Mouse (Mus musculus) ovary, adult 2 months (tissue): ENCODE measurements around the gene Rgs8. TPM values are rescaled to one million over a fixed set of nuclear protein-coding genes. Genes with fewer than 3 reads are reported as not detected.

Experiments
- polyA plus RNA-seq: library from polyadenylated mRNA; depleted of rRNA; stranded (reverse); fragments of >200 nt; gene quantifications from 2 replicates; pipeline ENCODE4 v1.2.3, GENCODE M21; 2012; rRNA removed

Rgs8 gene
- polyA plus RNA-seq: 0.01 and 0.02 TPM in 2 replicates

DNA sequence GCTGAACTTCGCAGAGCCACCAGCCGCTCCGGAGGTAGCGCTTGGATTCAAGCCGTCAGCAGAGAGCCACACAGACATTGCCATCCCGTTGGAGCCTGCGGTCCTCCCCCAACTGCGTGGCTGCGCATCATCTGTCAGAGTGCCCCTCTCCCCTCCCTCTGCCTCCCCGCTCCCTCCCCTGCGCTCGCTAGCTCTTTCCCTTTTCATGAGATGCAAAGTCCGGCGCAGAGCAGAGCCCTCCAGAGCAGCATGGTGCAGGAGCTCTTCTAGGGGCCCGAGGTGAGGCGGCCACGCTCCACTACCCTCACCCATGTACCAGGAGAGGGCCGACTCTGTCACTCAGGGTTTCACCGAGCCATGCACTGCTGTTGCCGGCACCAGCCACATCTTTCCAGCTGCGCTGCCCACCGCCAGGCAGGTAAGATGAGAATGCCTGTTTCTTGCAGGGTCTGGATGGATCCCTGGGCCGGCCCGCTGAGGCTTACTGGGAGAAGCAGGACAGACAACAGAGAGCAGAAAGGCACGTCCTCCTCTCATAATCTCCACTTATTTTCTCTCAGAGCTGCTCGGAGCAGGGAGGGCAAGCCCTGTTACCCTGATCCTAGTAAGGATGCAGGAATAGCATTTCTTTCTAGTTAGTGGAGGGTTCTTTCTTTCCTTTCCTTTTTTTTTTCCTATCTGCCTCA lies at the start of gene Rgs8:
Gene Rgs8, plus strand, starts transcription at position 88 of the 686 bp plus-strand sequence.

DNA sequence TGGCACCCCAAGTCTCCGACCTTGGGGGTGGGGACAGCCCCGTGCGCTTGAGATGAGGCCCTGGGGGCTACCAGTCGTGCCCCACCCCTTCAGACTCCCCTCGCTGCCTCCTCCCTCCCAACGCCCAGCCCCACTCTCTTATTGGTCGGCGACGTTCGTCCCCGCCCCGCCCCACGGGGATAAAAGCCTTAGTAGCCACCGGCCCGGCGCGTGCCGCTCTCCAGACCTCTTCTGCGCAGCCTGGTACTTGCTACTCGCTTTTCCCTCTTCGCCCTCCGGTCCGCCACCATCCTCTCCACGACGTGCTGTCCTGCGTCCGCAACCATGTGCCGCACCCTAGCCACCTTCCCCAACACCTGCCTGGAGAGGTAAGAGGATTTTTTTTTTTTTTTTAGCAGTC lies 87.3 kb downstream of the Rgs8 start, which contains the start of gene Rgs16:
Gene Rgs16, plus strand, starts transcription at position 205 of the 400 bp plus-strand sequence.

DNA sequence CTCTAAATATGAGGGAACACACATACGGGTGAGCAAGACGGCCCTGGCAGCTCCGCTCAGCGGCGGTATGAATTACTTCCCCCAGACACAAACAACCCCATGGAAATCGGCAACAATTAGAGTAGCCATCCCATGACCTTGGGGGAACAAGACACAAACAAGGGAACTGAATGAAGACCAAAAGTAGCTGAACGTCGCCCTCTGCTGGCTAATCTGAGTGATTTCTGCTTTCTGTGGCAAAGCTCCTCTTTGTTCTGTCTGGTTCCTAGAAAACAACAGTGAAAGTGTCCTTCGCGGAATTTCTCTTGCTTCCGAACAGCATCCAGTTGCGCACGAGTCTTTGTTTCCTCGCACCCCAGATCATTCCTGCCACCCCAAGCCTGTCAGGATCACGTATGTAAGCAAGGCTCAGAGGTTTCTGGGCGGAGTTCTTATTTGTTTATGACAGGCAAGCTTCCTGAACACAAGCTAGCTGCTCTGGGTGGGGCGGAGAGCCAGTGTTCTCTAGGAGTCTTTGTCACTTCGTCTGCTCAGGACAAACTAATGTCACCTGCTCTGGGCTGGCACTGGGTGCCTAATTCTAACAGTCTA lies 96.5 kb downstream of the Rgs8 start, which contains the start of gene Rnasel:
Gene Rnasel, plus strand, starts transcription at position 216 of the 591 bp plus-strand sequence.

Other genes with a start within 250 kb of the Rgs8 start
- gene Shcbp1l, start 227.9 kb upstream of the Rgs8 start, polyA plus RNA-seq: 0.12 and 0.17 TPM in 2 replicates
- 4.8 and 6.9 TPM in 2 replicates for gene Dhx9, start 165.4 kb upstream of the Rgs8 start, polyA plus RNA-seq
- gene Npl, start 103.0 kb upstream of the Rgs8 start, polyA plus RNA-seq: 2.6 and 3.0 TPM in 2 replicates
- 2.5 and 3.3 TPM in 2 replicates for gene Rgs16, start 87.3 kb downstream of the Rgs8 start, polyA plus RNA-seq
- gene Rnasel, start 96.4 kb downstream of the Rgs8 start, polyA plus RNA-seq: 3.3 and 3.7 TPM in 2 replicates
- gene Rgsl1, start 191.1 kb downstream of the Rgs8 start, polyA plus RNA-seq: 0.05 and 0.07 TPM in 2 replicates
- gene Teddm1b, start 221.3 kb downstream of the Rgs8 start, polyA plus RNA-seq: not detected in 2 replicates
- not detected in 2 replicates for gene Teddm1a, start 238.7 kb downstream of the Rgs8 start, polyA plus RNA-seq
- gene Glul, start 246.9 kb downstream of the Rgs8 start, polyA plus RNA-seq: 223 and 245 TPM in 2 replicates
- gene Teddm2, start 247.2 kb downstream of the Rgs8 start, polyA plus RNA-seq: 0.71 and 0.86 TPM in 2 replicates